Mouse (Mus musculus) layer of hippocampus, adult 2 months (tissue): ENCODE results near the gene 2810408A11Rik. TPM values are rescaled to one million over a fixed set of nuclear protein-coding genes. Genes with fewer than 3 reads are reported as not detected.

Experiments
- DNase-seq, 2 experiments: peaks; one replicate each; pipeline ENCODE4 v3.0.0; 2022; ENCODE audit warnings: low spot score in 2 of 2
- H3K27ac ChIP-seq: fragments of 200-600 bp; 2 replicates; pipeline ENCODE4 v1.8.1; 2022
- H3K4me3 ChIP-seq: fragments of 200-600 bp; 2 replicates; pipeline ENCODE4 v1.8.1; 2022; ENCODE audit warnings: mild to moderate bottlenecking
- CTCF ChIP-seq: fragments of 200-600 bp; conservative IDR thresholded peaks from 2 replicates; pipeline ENCODE4 v1.8.1; 2022; ENCODE audit warnings: antibody characterized with exemption, mild to moderate bottlenecking, moderate library complexity
- microRNA-seq, 2 experiments: library from miRNA; unstranded; fragments of <30 nt; microRNA quantifications; one replicate each; pipeline ENCODE4 v1.2.0; 2021
- total RNA-seq, 2 experiments: library from RNA; stranded (reverse); gene quantifications; 2 replicates each; pipeline ENCODE4 v1.2.3; 2021

Gene 2810408A11Rik
- total RNA-seq, 2 experiments from 2014 or later, result 0.64 to 1.0 TPM

GRCm38 (mm10) chr11:69858113-69858998, 42.4 kb downstream of the 2810408A11Rik start, which contains the start of gene Tnk1:
Tnk1 (minus strand) TSS chr11:69858730.
- H3K4me3 ChIP-seq, result no peak within 1 kb of the TSS
- no peak for TF ChIP-seq CTCF
- no peak for DNase-seq

GRCm38 (mm10) chr11:69855347-69855746, 45.4 kb downstream of the 2810408A11Rik start:
- DNase-seq, result no peak
- no peak overlapping the region for H3K4me3 ChIP-seq
- TF ChIP-seq CTCF, result peak; percentile 68
- no peak overlapping the region for H3K27ac ChIP-seq

More at GRCm38 (mm10) chr11:69858113-69858998, 42.4 kb downstream of the 2810408A11Rik start, which contains the start of gene Tnk1:
- H3K27ac ChIP-seq, result no peak within 1 kb of the TSS

DNA sequence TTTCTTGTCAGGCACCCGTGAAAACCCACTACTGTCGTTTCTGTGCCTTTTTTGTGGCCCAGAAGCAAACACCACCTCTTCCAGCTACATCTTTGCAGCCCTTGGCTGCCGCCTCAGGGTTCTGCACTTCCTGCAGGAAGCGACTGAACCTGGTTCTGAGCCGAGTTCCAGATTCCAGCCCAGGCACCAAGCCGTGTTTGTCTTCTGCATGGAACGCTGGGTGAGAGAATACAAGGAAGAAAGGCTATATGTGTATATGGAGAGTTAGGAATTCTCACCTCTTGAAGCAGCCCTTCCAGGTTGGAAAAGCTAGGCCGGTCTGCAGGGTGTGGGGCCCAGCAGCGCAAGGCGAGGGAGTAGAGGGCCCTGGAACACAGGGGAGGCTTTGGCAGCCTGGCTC, 46.1 kb downstream of the 2810408A11Rik start:
- TF ChIP-seq CTCF, result no peak
- no peak for DNase-seq

DNA sequence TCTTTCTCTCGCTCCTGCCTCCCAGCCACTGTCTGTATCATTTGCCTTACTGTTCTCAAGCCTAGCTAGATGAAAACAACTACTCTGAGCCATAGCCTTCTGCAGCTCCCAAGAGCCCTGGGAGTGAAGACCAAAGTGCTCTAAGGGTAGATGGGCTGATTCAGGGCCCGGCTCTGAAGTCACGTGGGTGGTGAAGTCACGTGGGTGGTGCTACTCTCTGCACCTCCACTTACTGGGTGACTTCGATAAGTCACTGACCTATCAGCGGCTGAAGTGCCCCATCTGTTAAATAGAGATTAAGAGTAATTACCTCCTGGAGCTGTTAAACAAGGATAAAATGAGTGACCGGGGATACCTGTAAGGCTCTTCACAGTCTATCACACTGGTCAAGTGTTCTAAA, 46.8 kb downstream of the 2810408A11Rik start:
- H3K27ac ChIP-seq, result no peak overlapping the region
- H3K4me3 ChIP-seq, result no peak overlapping the region
- no peak for TF ChIP-seq CTCF
- no peak for DNase-seq

More for the DNA sequence above, 46.1 kb downstream of the 2810408A11Rik start:
- Histone ChIP-seq H3K27ac (no peak overlapping the region), H3K4me3 (no peak overlapping the region)

DNA sequence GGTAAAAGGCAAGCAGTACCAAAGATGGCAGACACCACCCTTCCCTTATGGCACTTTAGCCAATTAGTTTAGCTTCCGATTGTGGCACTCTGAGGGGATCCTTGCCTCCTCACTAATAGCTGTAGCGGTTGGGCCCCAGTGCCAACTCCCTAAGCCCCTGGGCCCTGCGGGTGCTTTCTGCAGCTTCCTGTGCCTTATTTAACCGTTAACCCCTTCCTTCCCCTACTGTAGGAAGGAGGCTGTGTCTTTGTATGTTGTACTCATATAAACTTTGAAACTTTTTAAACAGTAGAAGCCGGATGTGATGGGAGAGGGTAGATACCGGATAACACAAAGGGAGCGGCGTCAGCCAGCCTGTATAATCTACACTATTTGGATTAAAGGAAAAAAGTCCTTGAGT, 50.0 kb downstream of the 2810408A11Rik start:
- no peak for TF ChIP-seq CTCF
- no peak overlapping the region for H3K27ac ChIP-seq
- no peak for DNase-seq
- H3K4me3 ChIP-seq, result no peak overlapping the region

GRCm38 (mm10) chr11:69849884-69850283, 50.9 kb downstream of the 2810408A11Rik start:
- Histone ChIP-seq H3K4me3 (no peak overlapping the region), H3K27ac (no peak overlapping the region)
- no peak for DNase-seq
- TF ChIP-seq CTCF, result no peak

- no peak overlapping the region for H3K27ac ChIP-seq
Observed at GRCm38 (mm10) chr11:69849128-69849527, 51.7 kb downstream of the 2810408A11Rik start.

DNA sequence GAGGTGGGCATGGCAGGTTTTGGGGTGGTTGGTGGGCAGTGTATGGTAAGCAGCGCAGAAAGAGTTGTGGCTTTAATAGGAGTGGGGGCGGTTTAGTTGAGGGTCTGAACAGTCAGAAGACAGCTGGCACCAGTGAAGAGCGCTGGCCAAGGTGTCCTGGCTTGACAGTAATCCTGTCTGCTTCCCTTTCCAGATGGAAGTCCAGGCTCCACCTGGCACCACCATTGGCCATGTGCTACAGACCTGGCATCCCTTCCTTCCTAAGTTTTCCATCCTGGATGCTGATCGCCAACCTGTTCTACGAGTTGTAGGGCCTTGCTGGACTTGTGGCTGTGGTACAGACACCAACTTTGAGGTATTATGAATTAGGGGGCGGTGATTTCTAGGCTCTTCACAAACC, 52.8 kb downstream of the 2810408A11Rik start:
- Histone ChIP-seq H3K27ac (no peak overlapping the region), H3K4me3 (no peak overlapping the region)
- no peak for DNase-seq
- no peak for TF ChIP-seq CTCF

More at GRCm38 (mm10) chr11:69849128-69849527, 51.7 kb downstream of the 2810408A11Rik start:
- no peak for TF ChIP-seq CTCF
- H3K4me3 ChIP-seq, result no peak overlapping the region
- DNase-seq, result no peak

Small RNAs within 50 kb of the gene (microRNA-seq; reads per million reads assigned to microRNA genes)
- gene Mir6924, result 0 reads per million in 2 experiments

Other genes with a start within 250 kb of the 2810408A11Rik start
- gene Sox15, start 245.7 kb downstream of the 2810408A11Rik start, total RNA-seq, result under 1 TPM in 1 of 2 experiments, not detected in 1; 0.44 TPM
- 10 to 100 TPM; 54.9 to 59.3 TPM for gene Mpdu1, start 238.3 kb downstream of the 2810408A11Rik start, total RNA-seq
- gene Cd68, start 234.8 kb downstream of the 2810408A11Rik start, total RNA-seq, result 10 to 100 TPM in 1 of 2 experiments, 1 to 10 TPM in 1; 9.7 to 15.4 TPM
- 100 to 1,000 TPM; 342 to 344 TPM for gene Eif4a1, start 228.6 kb downstream of the 2810408A11Rik start, total RNA-seq
- gene Senp3, start 218.9 kb downstream of the 2810408A11Rik start, total RNA-seq, result 100 to 1,000 TPM; 108 to 132 TPM
- 1 to 10 TPM; 2.1 to 2.5 TPM for gene Tnfsf13, start 215.2 kb downstream of the 2810408A11Rik start, total RNA-seq
- gene Tnfsf12, start 205.1 kb downstream of the 2810408A11Rik start, total RNA-seq, result 1 to 10 TPM; 8.9 to 9.6 TPM
- gene Tnfsfm13, start 204.9 kb downstream of the 2810408A11Rik start, total RNA-seq, result 1 to 10 TPM; 1.6 to 2.2 TPM
- gene Polr2a, start 142.3 kb downstream of the 2810408A11Rik start, total RNA-seq, result 10 to 100 TPM; 64.6 to 65.4 TPM
- not detected for gene Slc35g3, start 139.0 kb downstream of the 2810408A11Rik start, total RNA-seq
- 100 to 1,000 TPM; 122 to 133 TPM for gene Zbtb4, start 135.1 kb downstream of the 2810408A11Rik start, total RNA-seq
- 1 to 10 TPM; 1.1 to 1.3 TPM for gene Chrnb1, start 105.0 kb downstream of the 2810408A11Rik start, total RNA-seq
- 10 to 100 TPM; 25.6 to 28.0 TPM for gene Fgf11, start 99.1 kb downstream of the 2810408A11Rik start, total RNA-seq
- not detected for gene Tmem102, start 95.4 kb downstream of the 2810408A11Rik start, total RNA-seq
- gene Gm39566, start 85.7 kb downstream of the 2810408A11Rik start, total RNA-seq, result not detected
- gene Spem2, start 82.5 kb downstream of the 2810408A11Rik start, total RNA-seq, result not detected
- gene Spem1, start 78.8 kb downstream of the 2810408A11Rik start, total RNA-seq, result under 1 TPM; 0.34 to 0.49 TPM
- gene Nlgn2, start 63.2 kb downstream of the 2810408A11Rik start, total RNA-seq, result 100 to 1,000 TPM; 197 to 201 TPM
- gene Tmem256, start 62.5 kb downstream of the 2810408A11Rik start, total RNA-seq, result 100 to 1,000 TPM; 113 to 114 TPM
- gene Plscr3, start 54.6 kb downstream of the 2810408A11Rik start, total RNA-seq, result 10 to 100 TPM; 17.1 to 19.8 TPM
- gene Tnk1, start 42.3 kb downstream of the 2810408A11Rik start, total RNA-seq, result not detected
- gene Tmem95, start 23.0 kb downstream of the 2810408A11Rik start, total RNA-seq, result not detected
- 1 to 10 TPM; 1.3 to 1.4 TPM for gene Kctd11, start 19.6 kb downstream of the 2810408A11Rik start, total RNA-seq
- gene Acap1, start 5.4 kb downstream of the 2810408A11Rik start, total RNA-seq, result not detected
- 100 to 1,000 TPM; 122 to 125 TPM for gene Neurl4, start 85 bp upstream of the 2810408A11Rik start, total RNA-seq
- 10 to 100 TPM; 35.6 to 41.5 TPM for gene Gps2, start 12.9 kb upstream of the 2810408A11Rik start, total RNA-seq
- 100 to 1,000 TPM; 413 to 441 TPM for gene Eif5a, start 21.0 kb upstream of the 2810408A11Rik start, total RNA-seq
- gene Ybx2, start 34.8 kb upstream of the 2810408A11Rik start, total RNA-seq, result 10 to 100 TPM; 12.4 to 14.5 TPM
- gene Slc2a4, start 47.2 kb upstream of the 2810408A11Rik start, total RNA-seq, result 1 to 10 TPM; 1.8 to 2.2 TPM
- gene Cldn7, start 63.8 kb upstream of the 2810408A11Rik start, total RNA-seq, result not detected
- 100 to 1,000 TPM; 106 to 114 TPM for gene Ctdnep1, start 80.2 kb upstream of the 2810408A11Rik start, total RNA-seq
- gene Elp5, start 81.5 kb upstream of the 2810408A11Rik start, total RNA-seq, result 10 to 100 TPM; 72.8 to 72.9 TPM
- gene Gabarap, start 90.2 kb upstream of the 2810408A11Rik start, total RNA-seq, result 100 to 1,000 TPM; 216 to 229 TPM
- 10 to 100 TPM; 40.5 to 42.6 TPM for gene Phf23, start 94.8 kb upstream of the 2810408A11Rik start, total RNA-seq
- gene Dvl2, start 99.6 kb upstream of the 2810408A11Rik start, total RNA-seq, result 10 to 100 TPM; 40.6 to 45.3 TPM
- 10 to 100 TPM; 54.9 to 63.7 TPM for gene Acadvl, start 114.4 kb upstream of the 2810408A11Rik start, total RNA-seq
- gene Dlg4, start 116.0 kb upstream of the 2810408A11Rik start, total RNA-seq, result 100 to 1,000 TPM; 880 to 888 TPM
- 1 to 10 TPM in 1 of 2 experiments, under 1 TPM in 1; 0.52 to 1.7 TPM for gene Asgr1, start 153.1 kb upstream of the 2810408A11Rik start, total RNA-seq
- not detected for gene Asgr2, start 191.7 kb upstream of the 2810408A11Rik start, total RNA-seq
- under 1 TPM in 1 of 2 experiments, not detected in 1; 0.46 TPM for gene Mgl2, start 229.3 kb upstream of the 2810408A11Rik start, total RNA-seq